Mouse (Mus musculus): ENCODE data around the gene Ptov1.

The Ptov1 gene

GRCm38 (mm10) chr7:44836423-44837053 lies 33.0 kb downstream of the Ptov1 start:
- no peak for DNase-seq

DNA sequence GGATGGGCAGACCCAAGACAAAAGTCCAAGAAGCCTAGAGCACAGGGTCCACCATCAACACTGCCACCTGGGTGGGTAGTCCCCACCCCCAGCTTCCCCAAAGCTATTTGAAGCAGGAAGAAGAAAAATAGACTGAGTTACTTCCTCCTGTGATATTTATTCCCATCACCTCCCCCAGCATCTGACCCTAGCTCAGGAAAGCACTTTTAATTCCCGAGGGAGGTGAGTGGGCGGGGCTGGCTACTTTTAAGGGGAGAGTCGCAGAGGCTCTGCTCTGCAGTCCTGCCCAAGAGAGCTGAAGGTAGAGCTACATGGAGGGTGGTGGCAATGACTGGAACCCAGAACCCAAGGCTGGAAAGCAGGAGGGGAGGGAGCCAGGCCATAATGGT lies 33.6 kb downstream of the Ptov1 start:
- DNase-seq, result no peak

DNA sequence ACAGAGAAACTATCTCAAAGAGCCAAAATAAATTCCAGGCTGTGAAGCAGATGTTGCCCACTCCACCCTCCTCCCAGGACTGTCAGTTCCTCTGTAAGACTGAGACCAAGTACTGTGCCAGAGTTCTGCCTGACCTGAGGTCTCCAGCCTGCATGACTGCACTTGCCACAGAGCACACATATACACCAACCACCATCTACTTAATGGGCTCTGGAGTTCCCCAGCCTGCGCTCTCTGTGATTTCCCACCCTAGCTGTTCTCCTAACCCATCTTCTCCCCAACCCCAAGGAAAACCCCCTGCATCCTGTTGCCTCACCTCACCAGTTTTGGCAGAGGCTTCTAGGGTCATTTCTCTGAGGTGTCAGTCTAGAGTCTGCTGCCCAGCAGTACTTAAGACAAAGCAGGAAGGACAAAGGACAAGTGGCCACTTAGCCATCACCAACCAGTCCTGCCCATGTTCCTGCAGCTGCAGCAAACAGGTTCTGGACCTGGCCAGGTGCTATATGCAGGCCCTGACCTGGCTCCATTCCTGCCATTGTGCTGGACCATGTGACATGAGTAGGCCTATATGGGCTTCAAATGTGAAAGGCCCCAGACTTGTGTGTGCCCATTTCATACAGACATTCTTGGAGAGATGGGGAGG lies 34.1 kb downstream of the Ptov1 start:
- no peak for DNase-seq

GRCm38 (mm10) chr7:44832763-44833162 lies 36.8 kb downstream of the Ptov1 start:
- DNase-seq, result no peak

DNA sequence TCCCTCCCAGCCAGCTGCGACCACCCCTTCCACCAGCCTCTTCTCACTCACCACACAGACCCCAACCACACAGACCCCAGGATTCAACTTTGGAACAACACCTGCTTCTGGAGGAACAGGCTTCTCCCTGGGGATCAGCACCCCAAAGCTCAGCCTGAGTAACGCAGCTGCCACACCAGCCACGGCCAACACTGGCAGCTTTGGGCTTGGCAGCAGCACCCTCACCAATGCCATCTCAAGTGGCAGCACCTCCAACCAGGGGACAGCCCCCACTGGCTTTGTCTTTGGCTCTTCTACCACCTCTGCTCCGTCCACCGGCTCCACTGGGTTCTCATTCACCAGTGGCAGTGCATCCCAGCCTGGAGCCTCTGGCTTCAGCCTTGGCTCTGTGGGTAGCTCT lies 40.9 kb downstream of the Ptov1 start:
- DNase-seq, result no peak

DNA sequence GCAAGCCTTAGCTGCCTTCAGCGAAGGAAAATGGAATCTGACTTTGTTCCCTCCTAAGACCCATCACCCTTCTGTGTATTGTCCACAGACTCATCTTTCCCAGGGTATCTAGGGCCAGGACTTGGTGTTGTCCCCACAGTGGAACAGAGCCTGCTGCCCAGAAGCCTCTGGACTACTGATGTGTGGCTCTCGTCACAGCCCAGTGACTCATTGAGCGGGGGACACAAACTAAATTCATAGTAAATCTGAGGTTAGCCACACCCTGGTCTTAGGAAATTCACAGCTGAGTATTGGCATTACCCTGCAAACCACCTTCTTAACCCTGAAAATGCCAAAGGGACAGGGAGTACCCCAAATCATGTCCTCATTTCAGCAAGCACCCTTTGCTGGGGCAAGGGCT lies 42.8 kb downstream of the Ptov1 start:
- DNase-seq, result no peak

- DNase-seq, result peak; percentile 84
Measured at GRCm38 (mm10) chr7:44824872-44825271, 44.7 kb downstream of the Ptov1 start.

DNA sequence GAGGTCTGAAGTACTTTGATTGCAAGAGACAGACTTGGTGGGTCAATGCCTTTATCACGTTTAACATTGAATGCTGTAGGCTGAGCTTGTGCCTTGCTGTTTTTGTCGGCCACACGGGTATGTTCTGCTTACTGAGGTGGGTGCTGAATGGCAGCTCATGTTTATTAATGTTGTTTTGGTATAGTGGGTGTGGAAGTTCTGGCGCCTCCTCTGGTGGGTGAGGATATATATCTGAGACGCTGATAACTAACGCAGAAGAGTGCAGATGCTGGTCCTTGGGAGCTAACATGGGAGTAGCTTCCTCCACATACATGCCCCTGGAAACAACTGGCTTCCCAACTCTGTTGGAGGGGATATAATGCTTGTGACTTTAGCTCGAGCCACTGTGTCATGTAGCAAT lies 46.2 kb downstream of the Ptov1 start:
- DNase-seq, result no peak

- DNase-seq, result no peak
Measured at GRCm38 (mm10) chr7:44821666-44822448, 47.7 kb downstream of the Ptov1 start.

- no peak for DNase-seq
Measured at GRCm38 (mm10) chr7:44820525-44820924, 49.1 kb downstream of the Ptov1 start.

DNA sequence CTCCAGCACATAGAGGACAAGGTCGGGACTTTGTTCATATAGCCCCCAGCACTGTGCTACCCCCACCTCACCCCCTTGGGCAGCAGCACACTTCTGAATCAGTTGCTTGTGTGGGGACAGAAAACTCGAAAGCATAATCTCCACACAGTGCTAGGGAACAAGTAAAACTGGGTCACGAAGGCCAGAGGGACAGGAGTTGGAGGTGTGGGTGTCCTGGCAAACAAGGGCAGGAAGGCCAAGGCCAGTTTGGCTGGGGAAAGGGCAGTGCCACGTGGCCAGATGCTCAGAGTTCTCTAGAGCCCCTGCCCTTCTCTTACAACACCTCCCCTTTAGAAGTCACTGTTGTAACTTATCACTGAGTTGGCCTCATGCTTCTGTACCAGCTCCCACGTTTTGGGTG lies 49.7 kb downstream of the Ptov1 start:
- no peak for DNase-seq

DNA sequence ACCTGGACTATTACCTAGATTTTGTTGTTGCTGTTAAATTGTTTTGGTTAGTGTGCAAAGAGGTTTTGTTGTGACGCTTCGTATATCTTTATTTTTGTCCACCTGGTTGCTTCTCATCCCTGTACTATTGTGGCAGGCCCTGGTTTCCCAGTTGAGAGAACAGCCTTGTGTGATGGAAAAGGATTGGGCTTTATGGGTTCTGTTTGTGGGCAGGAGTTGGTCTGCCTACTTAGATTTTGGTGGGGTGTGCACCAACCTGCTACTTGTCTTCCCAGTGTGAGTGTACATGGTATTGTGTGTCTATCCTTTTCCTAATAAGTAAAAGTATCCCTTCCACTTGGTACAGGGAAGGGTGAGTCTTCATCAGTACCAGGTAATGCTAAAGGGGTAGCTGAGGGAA lies 50.2 kb downstream of the Ptov1 start:
- DNase-seq, result no peak

DNA sequence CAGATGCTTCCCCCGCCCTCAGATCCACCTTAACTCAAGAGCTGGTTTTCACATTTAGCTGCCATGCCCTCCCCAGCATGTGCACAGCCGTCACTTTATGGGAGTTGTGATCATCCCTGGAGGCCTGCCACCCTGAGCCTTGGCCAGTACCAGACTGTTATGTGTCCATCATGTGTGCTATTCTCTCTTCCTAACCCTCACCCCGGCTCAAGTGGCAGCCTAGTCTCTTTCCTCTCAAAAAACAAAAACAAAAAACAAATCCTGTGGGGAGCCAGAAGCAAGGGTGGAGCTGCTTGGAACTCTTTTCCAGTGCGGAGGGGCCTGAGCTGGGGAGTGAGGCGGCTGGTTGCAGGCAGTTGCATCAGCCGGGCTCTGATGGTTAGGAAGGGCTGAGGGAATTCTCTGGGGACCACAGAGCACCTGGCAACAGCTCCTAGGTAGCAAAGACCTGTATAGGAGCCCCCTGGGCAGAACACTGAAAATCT lies 50.8 kb downstream of the Ptov1 start:
- no peak for DNase-seq

DNA sequence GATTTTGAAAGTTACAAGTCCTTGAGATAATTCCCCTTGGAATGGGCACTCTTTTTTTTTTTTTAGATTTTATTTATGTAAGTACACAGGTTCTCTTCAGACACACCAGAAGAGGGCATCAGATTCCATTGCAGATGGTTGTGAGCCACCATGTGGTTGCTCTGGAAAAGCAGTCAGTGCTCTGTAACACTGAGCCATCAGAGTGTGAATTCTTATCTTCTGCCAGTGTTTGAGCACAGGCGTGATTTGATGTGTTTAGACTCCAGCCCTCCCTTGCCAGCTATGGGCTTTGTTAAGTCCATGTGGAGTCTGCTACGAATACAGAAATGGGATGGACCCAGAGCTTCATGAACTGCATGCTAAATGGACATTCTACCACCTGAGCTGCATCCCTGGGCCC lies 51.4 kb downstream of the Ptov1 start:
- DNase-seq, result no peak

GRCm38 (mm10) chr7:44817441-44817840 lies 52.1 kb downstream of the Ptov1 start:
- no peak for DNase-seq

- DNase-seq, result peak; percentile 79
Measured at GRCm38 (mm10) chr7:44816470-44817021, 53.0 kb downstream of the Ptov1 start, which contains the start of gene Atf5. Atf5 (minus strand) TSS chr7:44816658.

GRCm38 (mm10) chr7:44815721-44816469 lies 53.7 kb downstream of the Ptov1 start, which contains the start of the genes Nup62 and Il4i1:
Nup62 (plus strand) TSS chr7:44816088.
Il4i1 (plus strand) TSS chr7:44816387.
- DNase-seq, result peak; percentile 100

DNA sequence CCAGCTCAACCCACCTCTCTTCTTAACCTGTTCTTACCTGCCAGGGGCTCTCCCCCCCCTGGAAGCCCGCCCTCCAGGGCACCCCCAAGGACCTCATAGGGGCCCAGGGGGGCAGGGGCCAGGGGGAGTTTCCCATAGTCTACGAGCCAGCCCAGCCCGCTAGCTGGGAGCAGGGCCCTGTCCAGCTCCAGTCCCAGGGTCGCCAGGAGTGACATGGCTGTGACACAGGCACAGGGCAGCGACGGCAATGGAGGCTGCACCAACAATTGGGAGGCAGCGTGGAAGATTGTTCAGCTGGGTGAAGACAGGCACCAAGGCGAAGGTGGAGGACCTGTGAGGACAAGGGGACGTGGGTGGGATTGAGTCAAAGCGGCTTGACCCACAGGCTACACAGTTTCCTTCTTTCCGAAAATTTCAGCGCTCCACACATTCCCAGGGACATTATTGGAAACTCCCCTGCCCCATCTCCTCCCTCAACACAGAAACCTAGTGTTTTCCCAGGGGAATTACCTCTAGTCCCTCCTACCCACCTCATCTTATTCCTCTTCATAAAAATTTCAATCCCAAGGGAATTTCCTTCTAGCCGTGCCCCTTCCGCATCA lies 54.5 kb downstream of the Ptov1 start:
- peak; percentile 14 for DNase-seq

DNA sequence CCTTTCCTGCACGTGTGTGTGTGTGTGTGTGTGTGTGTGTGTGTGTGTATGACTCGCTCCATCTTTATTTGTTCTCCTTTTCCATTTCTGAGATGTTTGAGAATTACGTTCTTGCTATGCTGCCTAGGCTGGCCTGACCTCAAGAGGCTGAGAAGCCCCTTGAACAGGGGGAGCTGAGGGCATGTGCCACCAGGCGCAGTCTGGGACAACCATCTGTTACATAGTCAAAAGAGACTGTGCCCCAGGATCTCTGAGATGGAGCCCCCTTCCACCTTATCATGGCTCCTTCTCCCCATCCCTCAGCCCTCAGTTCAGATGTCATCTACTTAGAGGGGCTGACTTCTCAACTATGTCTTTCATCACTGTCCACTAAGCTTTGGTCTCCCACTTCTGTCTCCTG lies 55.2 kb downstream of the Ptov1 start:
- no peak for DNase-seq

GRCm38 (mm10) chr7:44813985-44814384 lies 55.6 kb downstream of the Ptov1 start:
- no peak for DNase-seq
